Mouse (Mus musculus) gastrocnemius, postnatal 10 days (tissue): ENCODE measurements around the gene Limd1. TPM values are rescaled to one million over a fixed set of nuclear protein-coding genes. Genes with fewer than 3 reads are reported as not detected.

Experiments
- DNase-seq: peaks from one replicate; pipeline ENCODE4 v3.0.0; 2021; ENCODE audit warnings: mixed read lengths
- total RNA-seq, 2 experiments: library from RNA; stranded (reverse); gene quantifications; 2 replicates each; pipeline ENCODE4 v1.2.3; 2021

Limd1 gene
- total RNA-seq, 2 experiments from 2014 or later: 34.7 to 35.3 TPM

DNA sequence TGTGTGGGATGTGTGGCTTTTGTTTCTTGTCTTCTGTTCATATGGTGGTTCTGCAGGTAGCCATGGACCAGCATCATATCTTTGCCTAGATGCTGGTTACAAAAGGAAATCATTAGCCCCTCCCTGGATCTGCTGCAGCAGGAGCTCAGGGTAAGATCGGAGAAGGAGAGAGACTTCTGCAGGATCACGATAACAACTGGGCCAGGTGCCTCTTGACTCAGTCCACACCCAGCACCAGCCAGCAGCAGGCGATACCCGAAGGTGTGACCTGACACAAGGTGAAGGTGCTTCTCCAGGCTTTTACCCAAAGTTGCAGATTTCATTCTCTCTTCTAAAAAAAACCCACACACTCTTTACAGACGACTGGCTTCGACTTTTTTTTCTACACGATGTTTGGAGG lies 2.6 kb downstream of the Limd1 start:
- DNase-seq: no peak

DNA sequence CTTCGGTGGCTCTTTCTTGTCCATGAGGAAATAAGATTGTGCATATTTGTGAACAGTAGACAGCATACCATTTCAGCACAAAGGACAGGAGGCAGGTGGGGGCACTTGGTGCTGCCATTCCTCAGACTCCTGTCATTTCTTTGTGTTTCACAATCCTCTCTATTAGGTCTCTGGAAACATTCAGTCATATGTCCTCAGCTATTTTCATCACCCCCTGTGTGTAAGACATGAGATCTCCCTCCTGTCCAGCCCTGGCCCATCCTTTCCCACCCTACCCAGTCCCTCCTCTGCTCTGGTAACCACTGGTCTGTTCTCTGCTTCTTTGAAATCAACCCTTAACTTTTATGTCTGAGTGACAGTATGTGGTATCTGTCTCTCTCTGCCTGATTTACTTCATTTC lies 5.1 kb downstream of the Limd1 start:
- DNase-seq: no peak

DNA sequence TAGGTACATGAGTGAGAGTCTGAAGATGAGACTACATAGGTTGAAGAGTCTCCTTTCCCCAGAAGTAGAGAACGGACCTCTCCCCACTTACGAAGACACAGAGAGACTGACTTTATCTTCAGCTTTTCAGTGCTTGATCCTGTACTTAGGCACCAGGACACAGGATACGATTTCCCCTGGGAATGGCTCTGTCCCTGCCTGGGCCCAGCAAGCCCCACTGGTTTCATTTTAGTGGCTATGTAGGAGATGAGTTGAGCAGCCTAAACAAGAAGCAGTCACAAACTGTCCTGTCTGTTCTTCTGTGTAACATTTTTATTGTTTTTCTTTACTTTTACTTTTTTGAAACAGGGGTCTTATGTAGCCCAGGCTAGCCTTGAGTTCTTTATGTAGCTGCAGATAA lies 6.3 kb downstream of the Limd1 start:
- DNase-seq: no peak

DNA sequence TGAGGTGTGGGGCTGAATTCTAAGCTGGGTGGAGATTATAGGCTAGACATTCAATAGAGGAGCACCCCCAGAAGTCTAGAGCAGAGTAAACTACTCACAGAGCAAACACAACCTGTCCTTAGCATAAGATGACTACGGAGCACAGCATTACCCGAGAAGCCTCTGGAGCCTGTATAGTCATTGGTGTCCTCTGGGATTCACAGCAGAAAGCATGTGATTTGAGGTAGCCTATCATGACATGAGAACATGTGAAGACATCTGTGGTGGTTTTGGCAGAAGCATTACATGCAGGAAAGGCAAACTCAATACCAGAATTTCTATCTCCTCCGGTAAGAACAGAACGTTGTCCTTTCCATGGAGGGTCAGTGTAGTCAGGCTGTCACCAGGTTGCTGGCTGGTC lies 7.1 kb downstream of the Limd1 start:
- no peak for DNase-seq

DNA sequence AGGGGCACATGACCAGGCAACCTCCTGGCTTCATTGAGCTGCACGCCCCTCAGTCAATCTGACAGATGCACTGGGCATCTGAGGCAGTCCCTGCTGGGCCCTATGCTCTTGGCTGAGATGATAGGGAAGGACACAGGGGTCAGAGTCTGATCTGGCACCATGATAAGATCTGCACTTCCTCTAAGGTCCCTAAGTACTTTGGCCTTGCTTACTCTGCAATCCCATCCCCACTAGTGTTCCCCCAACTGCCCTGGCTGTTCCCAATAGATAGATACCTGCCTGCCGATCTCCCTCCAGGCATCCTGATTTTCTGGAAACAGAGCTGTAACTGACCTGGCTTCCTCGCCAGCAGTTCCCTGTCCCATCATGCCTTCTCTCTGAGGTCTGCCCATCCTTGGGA lies 8.1 kb downstream of the Limd1 start:
- no peak for DNase-seq

DNA sequence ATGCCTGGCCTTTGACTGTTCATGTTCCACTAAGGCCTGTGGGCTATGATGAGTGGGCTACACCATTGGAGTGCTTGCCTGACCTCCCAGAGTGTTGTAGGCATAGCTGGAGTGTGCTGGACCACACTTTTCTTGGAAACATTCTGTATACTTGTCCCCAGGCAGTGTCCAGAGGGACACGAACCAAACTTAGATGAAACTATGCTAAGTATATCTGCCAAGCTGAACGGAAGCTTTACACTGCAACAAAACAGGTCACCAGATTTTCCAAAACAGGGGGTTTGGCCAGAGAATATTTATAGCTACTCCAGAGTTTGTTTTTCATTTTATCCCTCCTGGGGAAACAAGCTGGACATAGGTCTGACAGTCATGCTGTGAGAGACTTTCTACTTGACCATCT lies 10.6 kb downstream of the Limd1 start:
- DNase-seq: no peak

DNA sequence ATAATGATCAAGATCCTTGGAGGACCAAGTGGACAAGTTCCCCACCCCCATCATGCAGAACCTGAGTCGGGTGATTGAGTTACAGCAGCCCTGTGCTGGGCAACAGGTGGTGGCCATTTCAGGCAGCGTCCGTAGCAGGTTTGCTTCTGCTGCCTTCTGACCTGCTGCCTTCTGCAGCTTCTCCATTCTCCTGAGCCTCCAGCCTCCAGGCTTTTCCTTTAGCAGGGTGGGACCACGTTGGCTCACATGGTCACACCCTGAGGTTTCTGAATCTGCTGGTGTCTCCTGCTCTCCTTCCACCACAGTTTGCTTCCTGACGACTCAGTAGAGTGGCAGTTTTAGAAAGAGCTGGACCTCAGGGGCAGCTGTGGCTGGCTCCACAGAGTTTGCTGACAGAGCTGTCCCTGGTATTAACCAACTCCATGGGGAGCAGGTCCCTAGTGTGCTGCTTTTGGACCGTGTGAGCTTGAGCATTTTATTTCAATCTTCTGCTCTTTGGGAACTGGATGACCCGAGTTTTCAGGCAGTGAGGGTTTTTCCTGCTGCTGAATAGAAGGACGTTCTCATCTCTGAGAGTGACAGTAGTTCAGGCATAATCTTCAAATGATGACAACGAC lies 11.3 kb downstream of the Limd1 start:
- no peak for DNase-seq

DNA sequence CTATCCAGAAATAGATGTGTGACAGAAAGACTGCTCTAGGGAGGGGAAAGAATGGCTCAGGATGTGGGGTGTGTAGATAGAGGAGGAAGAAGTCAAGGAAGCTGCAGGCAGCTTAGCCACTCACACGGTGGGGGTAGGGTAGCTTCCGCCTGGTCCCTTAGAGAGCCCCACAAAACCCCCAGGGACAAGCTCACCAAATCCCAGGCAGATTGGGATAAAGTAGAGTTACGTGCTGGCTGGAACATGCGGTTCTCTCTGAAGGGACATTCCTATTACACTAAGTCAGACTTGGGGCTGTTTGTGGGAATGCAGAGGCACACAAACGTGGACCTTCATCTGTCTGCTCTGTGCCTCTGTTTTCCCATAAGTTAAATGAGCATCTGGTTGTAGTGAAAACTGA lies 12.4 kb downstream of the Limd1 start:
- DNase-seq: no peak

DNA sequence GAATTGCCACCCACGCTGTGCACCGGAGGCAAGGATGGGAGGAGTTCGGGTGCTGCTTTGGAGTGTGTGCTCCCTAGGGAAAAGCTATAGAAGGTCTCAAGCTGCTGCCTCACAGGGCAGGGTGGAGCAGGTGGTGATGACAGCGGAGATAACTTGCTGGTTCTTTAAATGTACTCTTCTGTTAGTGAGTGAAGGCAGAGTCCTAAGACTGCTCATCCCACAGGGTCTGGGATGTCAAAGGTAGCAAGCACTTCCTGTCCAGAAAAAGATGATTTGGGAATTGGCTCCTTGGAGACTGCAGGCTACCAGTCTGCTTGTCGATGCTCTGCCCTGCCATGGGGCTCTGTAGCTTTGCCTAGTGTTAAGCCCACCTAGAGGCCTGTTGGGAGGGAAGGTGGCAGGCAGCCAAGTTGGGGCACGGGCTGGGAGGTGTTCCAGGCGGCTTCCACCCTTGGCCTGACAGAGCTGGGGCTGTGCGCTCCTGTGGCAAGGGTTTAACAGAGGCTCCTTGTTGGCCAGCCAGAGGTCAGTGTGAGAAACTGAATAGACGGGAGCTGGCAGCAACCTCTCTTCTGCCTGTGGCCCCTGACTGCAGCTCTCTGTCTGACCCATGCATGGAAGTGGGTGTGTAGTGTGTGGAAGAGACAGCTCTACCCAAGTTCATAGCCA lies 13.5 kb downstream of the Limd1 start:
- peak; percentile 42 for DNase-seq

DNA sequence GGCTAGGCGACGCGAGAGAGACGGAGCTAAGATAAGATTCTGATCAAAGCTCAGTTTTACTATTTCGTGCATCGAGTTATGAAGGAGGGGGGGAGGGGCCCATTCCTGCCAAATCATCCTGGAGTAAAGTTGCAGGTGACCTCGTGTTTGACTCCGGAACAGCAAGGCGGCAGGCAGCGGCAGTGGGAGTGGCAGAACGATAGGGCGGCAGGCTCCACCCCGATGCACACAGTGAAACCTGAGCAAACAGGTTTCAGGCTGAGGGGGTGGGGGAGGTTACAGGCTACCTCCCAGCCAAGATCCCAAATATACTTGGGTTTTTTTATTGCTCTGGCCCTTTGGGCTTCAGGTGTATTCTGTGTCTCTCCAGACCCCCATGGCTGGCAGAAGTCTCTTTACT lies 18.2 kb downstream of the Limd1 start:
- no peak for DNase-seq

DNA sequence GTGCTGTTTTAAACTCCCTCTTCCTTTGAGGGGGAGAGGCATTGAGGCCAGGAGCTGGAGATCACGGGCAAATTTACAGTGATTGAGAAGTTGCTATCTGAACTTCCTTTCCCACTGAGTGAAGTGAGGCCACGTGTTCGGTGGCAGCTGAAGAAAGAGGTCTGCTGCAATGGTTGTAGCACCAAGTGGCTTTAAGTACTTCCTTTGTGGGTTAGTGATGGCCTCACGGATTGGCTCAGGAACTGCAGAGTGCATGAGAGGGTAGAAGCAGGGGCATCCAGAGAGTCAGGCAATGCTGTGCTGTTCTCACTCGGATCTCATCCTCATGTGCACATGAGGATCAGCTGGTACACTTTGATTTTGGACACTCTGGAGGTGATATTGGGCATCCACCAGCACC lies 19.4 kb downstream of the Limd1 start:
- no peak for DNase-seq

DNA sequence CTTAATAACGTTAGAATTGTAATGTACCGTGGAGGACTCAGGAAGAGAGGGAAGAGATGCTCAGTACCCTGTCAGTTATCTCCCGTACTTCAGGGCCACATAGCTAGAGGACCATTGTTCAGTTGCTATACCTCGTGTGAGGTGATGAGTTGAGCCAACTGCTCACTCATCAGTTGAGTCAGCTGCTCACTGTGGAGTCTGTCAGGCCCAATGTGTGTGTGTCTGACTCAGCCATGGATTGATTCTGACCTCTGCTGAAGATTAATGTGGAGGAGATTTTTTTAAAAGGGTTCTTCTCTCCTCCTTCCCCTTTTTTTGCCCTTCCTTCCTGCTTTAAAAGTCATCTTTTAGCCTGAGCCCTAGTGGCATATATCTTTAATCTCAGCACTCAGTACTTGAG lies 22.0 kb downstream of the Limd1 start:
- no peak for DNase-seq

DNA sequence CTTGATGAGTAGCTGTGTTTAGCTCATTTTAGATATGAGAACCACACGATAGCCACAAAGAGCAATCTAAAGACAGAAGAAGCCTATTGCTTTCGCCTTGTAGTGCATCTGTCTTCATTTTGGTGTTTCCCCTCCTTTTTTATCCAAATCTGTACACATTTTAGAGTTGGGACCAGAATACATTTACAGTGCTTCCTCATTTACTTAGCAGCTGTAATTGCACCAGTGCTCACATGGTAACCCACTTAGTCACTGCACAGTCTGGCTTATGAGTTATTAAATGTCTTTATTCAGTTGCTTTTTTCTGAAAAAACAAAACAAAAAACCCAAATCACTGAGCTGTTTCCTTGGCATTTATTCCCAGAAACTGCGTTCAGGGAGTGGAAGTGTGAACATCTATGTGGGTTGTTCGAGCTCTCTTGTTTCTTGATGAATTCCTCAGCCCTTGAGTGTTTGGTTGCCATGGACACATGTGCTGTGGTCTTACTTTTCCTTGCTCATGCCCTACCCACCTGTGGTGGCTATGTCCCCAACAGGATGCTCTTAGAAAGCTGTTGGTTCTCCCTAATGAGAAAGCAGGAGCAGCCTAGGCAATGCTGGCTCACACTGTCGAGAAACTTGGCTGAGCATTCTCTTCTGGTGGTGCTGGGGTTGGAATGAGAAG lies 24.8 kb downstream of the Limd1 start:
- no peak for DNase-seq

DNA sequence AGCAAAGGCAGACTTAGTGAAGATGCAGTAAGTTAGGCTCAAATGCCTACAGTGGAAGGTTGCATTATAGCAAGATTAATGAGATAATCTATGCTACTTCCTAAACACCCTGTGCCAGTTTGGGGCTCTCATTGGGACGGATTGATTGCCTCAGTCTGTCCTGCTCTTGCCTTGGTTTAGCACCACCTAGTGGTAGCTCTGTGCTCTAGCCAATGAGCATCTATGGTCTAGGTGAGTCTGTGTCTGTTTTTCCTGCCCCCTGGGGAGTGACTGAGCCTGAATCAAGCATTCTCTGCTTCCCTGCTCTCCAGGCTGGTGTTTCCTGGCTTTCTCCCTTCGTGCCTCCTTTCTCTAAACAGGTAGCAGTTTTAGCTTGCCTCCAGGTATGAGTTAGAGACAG lies 25.8 kb downstream of the Limd1 start:
- peak; percentile 41 for DNase-seq

DNA sequence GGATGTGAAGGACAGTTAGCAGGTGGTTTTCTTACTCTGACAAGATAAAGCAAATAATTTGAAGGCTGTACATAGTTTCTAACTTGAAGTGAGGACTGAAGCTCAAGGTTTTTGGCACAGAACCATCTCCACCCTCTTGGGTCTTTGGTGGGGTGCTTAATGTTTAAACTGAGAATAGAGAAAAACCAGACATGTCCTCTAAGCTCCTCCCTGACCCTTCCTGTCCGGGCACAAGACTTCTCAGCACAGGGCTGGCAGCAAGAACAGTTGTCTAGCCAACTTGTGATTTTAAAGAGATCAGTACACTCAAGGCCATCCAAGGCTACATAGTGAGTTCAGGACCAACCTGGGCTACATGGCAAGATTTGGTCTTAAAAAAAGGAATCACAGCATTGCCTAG lies 27.1 kb downstream of the Limd1 start:
- no peak for DNase-seq

DNA sequence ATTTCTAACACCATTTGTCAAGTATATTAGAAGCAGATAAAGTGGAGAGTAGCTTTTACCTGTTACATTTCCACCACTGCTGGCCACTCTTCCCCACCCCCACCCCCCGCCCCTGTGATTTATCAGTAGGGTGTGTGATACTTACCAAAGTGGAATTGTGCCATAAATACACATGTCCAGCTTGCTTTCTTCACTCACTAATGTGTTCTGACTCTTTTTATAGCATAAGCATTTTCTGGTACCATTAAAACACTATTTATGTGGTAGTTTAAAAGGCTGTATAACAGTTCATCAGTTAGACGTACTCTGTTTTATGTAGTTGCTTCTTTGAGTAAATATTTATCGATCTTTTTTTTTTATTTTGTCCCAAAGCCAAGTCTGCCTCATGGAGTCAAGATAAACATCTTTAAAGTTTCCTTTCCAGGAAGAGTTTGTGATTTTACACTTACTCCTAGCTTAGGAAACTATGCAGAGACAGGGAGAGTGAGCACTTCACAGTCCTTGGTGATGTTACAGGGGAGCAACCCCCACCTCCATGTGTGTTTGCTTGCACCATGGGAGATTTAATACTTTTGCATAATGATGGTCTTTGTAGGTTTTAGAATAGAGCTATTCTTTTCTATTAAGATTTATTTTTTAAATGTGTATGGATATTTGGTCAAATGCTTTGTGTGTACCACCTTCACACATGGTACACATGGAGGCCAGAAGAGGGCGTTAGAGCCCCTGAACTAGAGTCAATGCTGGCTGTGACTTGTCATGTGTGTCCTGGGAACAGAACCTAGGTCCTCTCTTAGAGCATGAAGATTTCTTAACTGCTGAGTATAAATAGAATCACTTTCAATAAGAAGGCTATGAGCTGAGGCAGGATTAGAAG lies 28.0 kb downstream of the Limd1 start:
- DNase-seq: no peak

DNA sequence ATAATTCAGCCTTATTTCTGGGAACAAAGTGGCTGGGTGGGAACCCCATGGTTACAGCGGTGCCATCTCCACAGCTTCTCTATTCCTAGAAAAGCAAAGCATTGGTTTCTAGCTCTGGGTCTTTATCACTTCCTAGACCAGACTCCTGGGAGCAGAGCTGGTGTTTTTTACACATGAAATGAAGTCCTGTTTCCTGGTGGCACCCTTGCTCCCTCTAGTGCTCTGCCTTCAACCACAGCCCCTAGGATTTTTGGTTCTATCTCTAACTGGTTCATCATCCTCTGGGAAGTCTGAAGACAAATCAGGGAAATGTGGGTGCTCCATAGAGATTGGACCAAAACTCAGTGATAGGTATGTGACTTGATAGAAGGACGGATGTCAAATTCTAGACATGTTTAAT lies 28.9 kb downstream of the Limd1 start:
- DNase-seq: no peak

DNA sequence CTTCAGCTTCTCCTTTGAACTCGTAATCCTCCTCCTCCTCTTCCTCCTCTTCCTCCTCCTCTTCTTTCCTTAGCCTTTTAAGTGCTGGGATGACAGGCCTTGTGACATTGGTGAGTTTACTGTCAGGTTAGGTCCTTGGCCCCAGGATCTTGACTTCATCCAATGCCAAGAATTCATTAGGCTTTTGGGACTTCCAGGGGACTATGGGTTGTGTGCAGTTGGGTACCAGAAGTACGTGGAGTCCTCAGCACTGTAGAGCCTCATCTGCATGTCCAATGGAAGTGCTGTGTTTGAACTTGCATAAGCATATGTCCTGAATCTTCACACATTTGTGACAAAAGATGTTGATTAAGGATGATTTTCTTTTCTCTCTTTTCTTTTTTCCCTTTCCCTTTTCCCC lies 30.5 kb downstream of the Limd1 start:
- no peak for DNase-seq

DNA sequence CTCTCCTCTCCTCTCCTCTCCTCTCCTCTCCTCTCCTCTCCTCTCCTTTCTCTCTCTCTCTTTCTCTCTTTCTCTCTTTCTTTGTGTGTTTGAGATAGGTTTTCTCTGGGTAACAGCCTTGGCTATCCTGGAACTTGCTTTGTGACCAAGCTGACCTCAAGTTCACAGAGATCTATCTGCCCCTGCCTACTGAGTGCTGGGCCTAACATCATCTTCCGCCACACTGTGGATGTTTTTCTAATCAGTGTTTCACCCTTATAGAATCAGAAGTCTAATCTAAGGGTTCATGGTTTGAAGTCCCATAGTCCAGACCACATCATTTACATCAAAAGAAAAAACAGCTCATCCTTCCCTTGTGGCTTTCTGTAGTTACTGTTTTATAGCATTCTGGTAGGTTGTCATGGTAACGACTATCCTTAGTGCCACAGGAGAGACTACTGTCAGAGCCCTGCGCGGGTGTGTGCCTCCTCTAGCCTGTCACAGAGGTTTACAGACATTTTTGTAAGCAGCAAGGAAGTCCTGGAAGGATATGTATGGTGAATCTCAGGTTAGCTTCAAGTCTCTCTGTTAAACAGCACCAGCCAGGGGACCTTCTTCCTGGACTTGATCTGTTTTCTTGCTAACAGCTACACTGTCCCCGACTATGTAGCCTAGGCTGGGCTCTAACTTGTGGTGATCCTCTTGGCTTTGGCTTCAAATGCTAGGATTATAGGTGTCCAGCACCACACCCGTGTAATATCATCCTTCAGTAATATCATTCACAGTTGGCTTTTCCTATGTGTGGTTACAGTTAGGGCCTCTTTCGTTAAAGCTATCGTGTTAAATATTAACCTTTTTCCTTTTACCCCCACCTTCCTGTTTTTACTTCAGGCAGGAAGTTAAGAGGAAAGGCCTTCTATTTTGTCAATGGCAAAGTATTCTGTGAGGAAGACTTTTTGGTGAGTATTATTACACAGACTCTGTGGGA lies 31.4 kb downstream of the Limd1 start:
- DNase-seq: no peak

DNA sequence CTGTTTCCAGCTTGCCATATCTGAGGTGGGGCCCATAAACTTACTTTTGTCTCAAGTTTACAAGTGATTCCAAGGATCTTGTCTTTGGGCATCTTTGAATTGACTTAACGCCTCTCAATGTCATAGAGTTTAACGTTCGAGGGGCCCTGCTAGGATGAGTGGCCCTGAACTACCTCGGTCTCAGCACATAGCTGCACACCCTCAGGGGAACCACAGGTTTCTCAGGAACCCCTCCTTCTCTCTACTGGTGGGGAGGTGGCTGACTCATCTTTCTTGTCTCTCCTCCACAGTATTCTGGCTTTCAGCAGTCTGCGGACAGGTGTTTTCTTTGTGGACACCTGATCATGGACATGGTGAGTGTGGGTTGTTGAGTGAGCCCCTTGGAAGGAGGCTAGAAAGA lies 32.4 kb downstream of the Limd1 start:
- DNase-seq: no peak

DNA sequence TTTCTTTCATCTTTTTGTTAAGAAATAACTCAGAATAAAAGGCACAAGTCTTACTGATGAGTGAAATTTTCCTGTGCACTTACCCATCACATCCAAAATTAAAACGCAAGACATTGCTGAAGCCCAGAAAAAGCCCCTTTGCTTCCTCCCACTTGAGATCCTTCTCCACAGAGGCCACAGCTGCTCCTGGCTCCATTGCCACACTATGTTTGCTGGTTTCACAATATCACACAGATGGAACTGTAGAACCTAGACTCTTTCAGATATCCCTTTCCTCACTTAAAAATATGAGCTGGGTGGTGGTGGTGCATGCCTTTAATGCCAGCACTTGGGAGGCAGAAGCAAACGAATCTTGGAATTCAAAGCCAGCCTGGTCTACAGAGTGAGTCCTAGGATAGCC lies 34.0 kb downstream of the Limd1 start:
- no peak for DNase-seq

DNA sequence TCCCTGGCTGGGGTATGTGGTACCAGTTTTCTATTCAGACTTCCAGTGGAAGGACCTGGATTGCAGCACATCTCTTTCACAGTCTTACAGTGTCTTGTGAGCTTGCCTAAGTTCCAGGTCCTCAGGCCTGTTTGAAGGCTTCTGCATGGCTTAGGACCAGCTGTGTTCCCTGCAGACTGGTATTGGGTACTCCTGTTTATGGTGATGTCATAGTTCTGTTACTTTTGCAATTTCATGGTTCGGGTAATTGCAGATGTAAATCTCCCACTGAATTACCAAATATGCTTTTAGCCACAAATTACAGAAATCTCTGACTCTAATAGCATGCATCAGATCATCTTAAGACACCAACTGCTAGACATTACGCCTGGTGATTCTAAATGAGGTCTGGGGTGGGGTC lies 36.6 kb downstream of the Limd1 start:
- no peak for DNase-seq
